Mouse (Mus musculus) CH12.LX (cell line): Measurements from ENCODE around the gene Stx5a.

ENCODE experiments used
- CTCF ChIP-seq, 2 experiments: IDR thresholded peaks in 1 of 2; conservative IDR thresholded peaks in 1 of 2; 2 replicates each; pipeline ENCODE4 v1.5.1; 2011 to 2012; ENCODE audit warnings: low read depth in 2 of 2, low read length in 2 of 2, improper control_type of control experiment in 1 of 2, inconsistent platforms in 1 of 2, mild to moderate bottlenecking in 1 of 2, moderate library complexity in 1 of 2
- ELF1 ChIP-seq: IDR thresholded peaks from 2 replicates; pipeline ENCODE4 v1.6.1; 2014; ENCODE audit warnings: low read depth, mild to moderate bottlenecking, inconsistent platforms, low read length, improper control_type of control experiment
- EP300 ChIP-seq: IDR thresholded peaks from 2 replicates; pipeline ENCODE4 v1.6.1; 2011; ENCODE audit warnings: low read length, improper control_type of control experiment
- MAFK ChIP-seq: IDR thresholded peaks from 2 replicates; pipeline ENCODE4 v1.6.1; 2011; ENCODE audit warnings: low read length, improper control_type of control experiment; ENCODE audit not compliant: insufficient replicate concordance
- POLR2A ChIP-seq: IDR thresholded peaks from 2 replicates; pipeline ENCODE4 v1.6.1; 2011; ENCODE audit warnings: low read depth, mild to moderate bottlenecking, improper control_type of control experiment, low read length
- RCOR1 ChIP-seq: conservative IDR thresholded peaks from 2 replicates; pipeline ENCODE4 v1.6.1; 2012; ENCODE audit warnings: low read depth, mild to moderate bottlenecking, inconsistent platforms, low read length, improper control_type of control experiment
- UBTF ChIP-seq: IDR thresholded peaks from 2 replicates; pipeline ENCODE4 v1.6.1; 2012; ENCODE audit warnings: low read depth, mild to moderate bottlenecking, inconsistent platforms, low read length, improper control_type of control experiment, moderate library complexity
- ZKSCAN1 ChIP-seq: IDR thresholded peaks from 2 replicates; pipeline ENCODE4 v1.6.1; 2012; ENCODE audit warnings: low read depth, inconsistent platforms, low read length, improper control_type of control experiment, borderline replicate concordance
- ZNF384 ChIP-seq: IDR thresholded peaks from 2 replicates; pipeline ENCODE4 v1.6.1; 2012; ENCODE audit warnings: low read depth, low read length, improper control_type of control experiment, inconsistent platforms

- TF ChIP-seq EP300 = no peak
- TF ChIP-seq MAFK = peak; percentile 94
- TF ChIP-seq UBTF = no peak
- TF ChIP-seq CTCF (conservative IDR thresholded peaks at IDR 0.05 in 1 of 2, IDR thresholded peaks at IDR 0.05 in 1 of 2; ENCODE audit: low read depth in 2 of 2, low read length in 2 of 2) = no peak
- TF ChIP-seq ELF1 = peak; percentile 39; the same call in 1 of the 2 replicates
- TF ChIP-seq ZKSCAN1 = no peak
- TF ChIP-seq RCOR1 = no peak
- TF ChIP-seq ZNF384 = peak; percentile 89
- TF ChIP-seq POLR2A = peak; percentile 44
Measured at GRCm38 (mm10) chr19:8712870-8713305, 28.3 kb upstream of the Stx5a start.
